Mouse (Mus musculus): Measurements from ENCODE around the gene Arid5b.

Gene Arid5b

DNA sequence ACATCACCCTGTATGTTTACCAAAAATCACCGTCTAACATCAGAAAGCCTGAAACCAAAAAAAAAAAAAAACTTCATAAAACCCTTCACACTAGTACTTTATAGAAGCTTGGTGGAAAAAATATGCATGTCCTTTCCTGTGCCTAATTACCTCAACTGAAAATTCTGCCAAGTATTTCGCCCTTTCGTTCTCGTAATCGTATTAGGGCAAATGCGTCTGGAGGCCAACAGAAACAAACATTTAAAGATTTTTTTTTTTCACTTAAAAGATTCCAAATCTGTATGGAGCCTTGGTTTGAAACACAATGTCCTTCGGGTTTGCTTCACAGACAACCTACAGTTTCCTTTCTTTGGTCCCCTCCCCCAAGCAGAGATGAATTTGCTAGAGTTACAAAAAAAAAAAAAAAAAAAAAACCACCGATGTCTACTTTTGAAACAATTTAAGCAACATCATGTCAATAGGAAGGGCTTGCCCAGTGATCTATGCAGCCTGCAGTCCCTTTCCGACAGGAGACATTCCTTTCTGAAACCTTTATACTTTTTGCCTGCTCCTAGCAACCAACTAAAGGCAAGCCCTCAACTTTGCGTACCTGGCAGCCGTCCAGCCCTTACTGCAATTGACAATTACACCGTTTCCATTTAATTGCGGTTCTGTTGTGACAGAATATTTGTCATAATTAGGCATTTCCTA, 86.7 kb downstream of the Arid5b start:
- DNase-seq: peak; percentile 75 to 79

DNA sequence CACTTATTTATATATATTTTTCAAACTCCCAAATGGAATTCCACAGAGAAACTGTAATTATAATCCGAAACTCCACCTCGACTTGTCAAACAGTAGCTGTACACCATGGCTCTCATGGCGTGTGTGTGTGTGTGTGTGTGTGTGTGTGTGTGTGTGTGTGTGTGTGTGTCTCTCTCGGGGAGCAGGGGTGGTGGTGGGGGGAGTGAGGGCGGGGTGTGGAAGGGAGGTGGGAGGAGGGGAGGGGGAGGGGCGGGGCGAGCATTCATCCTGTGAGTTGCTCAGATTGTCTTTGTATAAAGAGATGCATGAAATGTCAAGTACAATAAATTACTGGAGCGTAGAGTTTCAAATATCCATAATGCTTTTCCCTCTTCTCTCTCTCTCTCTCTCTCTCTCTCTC, 87.4 kb downstream of the Arid5b start:
- no peak for DNase-seq

DNA sequence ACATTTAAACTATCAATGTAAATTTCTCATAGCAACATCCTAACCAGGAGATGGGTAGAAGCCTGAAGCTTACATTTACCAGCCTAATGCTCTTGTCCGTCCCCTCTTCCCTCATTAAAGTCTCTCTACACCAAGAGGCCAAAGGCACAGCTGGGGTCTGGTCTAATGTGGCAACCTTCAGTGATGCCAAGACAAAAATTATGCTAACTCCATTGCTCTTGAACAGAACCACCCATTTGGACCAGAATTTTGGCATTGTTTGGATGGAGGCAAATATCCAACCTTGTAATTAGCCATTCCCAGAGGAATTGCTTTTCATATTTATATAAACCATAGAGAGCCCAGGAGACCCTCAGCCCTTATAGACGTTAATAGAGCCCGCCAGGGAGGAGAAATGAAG, 88.7 kb downstream of the Arid5b start:
- no peak for DNase-seq

DNA sequence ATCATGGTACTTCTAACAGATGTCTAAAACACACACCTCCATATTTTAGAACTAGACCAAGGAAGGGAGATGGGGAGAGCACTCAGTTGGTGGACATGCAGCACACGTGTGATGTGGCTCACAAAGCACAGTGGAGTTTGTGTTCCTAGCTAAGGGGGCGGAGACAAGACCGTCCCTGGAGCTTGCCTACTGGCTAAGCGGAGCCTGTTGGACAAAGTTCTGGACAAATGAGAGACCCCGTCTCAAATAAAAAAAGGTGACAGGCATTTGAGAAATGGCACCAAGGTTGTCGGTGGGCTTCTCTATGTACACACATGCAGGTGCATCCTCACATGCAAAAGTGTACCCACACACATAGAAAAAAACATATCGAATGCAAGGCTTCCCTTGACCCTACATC, 95.4 kb downstream of the Arid5b start:
- no peak for DNase-seq

DNA sequence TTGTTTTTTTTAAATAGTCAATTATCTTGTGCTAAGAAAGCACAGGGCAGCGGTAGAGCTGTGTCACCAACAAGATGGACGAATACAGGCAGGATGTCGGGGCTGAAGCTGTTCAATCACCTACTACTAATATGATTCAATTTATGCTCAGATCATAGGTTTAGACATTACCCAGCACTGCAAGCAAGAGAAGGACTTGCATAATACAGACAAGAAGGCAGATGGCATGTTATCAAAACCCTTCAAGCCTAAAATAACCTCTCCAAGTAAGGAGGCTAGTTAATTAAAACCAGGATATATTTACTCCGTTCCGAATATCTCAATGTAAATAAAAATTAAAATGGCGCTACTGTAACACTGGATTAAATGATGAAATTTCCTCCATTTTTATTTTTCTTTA, 96.3 kb downstream of the Arid5b start:
- DNase-seq: no peak

- no peak for DNase-seq
Measured at GRCm38 (mm10) chr10:68181156-68181555, 97.4 kb downstream of the Arid5b start.

DNA sequence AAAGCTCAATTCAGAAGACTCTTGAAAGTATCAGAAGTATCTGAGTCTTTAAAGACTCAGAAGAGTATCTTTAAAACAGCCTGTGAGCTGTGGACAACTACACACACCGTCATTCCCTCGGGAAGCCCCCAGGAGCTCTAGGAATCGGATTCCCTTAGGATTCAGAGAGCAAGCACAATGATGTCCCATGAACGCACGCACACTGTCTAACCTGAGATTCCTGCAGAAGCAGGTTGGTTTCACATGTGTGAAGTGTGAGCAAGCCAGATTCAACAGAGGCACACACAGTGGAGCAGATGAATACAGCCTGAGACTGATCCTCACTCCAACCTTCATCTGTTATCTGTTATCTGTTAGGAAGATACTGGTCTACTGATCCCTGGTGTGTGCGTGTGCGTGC, 97.8 kb downstream of the Arid5b start:
- DNase-seq: no peak

- DNase-seq: peak in 1 of 2 experiments; percentile 40
Measured at GRCm38 (mm10) chr10:68180151-68180550, 98.4 kb downstream of the Arid5b start.

DNA sequence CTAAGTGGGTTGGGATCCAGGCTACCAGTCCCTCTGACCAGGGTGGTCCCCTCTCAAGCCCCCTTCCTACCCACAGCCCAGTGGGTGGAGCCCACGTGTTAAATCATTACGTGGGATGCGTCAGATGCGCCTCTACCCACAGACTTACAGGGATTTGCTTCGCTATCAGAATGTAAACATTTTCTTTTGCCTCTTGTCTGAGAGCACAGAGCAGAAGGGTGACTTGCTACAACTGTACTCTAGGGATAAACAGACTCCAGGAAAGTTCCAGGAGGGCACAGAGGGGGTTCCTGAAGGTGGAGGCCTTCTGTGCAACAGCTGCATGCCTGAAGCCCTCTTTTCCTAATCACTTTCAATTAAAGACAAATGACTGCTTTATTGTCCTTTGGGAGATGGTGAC, 98.8 kb downstream of the Arid5b start:
- DNase-seq: no peak

DNA sequence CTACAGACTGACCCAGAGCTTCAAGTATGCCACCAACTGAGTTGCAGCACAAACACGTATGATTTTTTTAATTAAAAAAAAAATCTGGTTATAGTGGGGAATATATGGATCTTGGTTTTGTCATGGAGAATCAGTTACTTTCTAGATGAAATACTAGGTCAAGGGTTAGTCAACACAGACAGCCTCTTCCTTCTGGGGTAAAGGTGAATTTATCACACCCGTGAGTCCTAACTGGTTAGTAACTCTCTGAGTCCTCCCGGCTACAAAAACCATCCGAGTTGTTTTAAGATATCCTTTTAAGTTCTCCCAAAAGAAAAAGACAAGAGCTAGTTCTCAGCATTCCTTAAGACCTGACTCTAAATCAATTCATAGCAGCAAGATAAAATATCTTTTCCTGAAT, 99.2 kb downstream of the Arid5b start:
- DNase-seq: no peak

- no peak for DNase-seq
Measured at GRCm38 (mm10) chr10:68177697-68178485, 100.6 kb downstream of the Arid5b start.

DNA sequence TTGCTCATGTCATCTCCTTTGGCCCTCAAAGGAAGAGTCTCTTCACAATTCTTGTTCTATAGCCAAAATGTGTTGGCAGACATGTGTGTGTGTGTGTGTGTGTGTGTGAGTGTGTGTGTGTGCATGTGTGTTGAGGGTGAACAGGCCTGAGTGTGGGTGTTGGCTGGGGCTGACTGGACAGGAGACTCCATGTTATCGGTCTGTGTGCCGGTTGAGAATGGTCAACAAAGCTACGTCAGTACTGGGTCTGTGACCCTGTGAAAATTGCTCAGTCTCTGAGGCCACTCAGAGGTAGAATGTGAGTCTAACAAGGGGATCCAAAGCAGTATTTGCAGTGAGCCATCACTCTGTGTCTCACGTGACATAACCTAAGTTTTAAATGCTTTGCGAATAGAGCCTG, 102.7 kb downstream of the Arid5b start:
- no peak for DNase-seq

- DNase-seq: no peak
Measured at GRCm38 (mm10) chr10:68173634-68174033, 104.9 kb downstream of the Arid5b start.

GRCm38 (mm10) chr10:68172906-68173305, 105.6 kb downstream of the Arid5b start:
- DNase-seq: no peak

DNA sequence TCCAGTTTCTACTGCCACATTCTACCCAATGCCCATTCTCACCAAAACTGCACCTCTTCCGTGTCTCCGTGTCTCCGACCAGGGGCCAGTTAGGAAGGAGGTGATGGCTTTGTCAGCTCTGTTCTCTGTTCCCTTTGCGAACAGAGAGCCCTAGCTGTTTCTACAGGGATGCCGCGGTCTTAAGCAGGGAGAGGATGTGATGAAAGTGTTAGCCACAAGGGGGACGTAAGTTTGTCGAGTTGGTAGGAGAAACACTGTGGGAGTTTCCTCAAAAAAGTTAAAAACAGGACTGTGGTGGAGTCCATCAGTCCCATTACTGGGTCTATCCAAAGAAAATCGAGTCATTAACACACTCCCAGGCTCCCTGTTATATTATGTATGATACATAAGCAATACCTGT, 106.6 kb downstream of the Arid5b start:
- DNase-seq: no peak

- no peak for DNase-seq
Measured at GRCm38 (mm10) chr10:68168613-68169012, 109.9 kb downstream of the Arid5b start.

DNA sequence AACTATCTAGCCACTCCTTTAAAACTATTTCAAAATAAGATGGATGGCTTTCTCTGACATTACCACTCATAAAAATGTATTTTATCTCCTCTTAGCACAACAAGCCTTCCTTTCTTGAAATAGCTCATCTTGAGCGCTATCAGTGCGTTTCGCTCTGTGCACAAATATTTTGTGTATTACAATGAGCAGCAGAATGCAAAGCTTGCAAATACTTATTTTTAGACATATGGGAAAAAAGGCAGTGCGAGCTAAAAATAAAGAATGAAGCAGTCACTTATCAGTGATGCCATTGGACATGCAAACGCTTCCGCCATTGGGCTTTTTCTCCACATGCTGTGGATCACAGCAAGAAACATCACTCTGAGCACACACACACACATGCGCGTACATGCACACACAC, 110.4 kb downstream of the Arid5b start:
- no peak for DNase-seq

DNA sequence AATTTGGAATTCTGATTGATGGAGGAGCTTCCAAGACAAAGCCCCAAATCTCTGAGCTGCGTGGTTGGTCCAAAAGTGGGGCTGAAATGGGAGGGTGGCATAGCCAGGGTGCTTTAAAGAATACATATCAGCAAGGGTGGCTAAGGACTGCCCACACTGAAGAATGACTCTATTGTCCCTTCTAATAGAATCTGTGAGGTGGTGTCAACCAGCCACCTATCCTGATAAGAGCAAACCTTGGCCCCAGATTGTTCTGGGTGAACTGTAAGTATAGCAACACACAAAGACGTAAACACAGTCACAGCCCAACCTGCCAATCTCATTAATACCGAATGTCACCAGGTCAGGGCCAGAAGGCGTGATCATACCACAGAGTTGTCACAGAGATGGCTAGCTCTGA, 111.4 kb downstream of the Arid5b start:
- DNase-seq: no peak

DNA sequence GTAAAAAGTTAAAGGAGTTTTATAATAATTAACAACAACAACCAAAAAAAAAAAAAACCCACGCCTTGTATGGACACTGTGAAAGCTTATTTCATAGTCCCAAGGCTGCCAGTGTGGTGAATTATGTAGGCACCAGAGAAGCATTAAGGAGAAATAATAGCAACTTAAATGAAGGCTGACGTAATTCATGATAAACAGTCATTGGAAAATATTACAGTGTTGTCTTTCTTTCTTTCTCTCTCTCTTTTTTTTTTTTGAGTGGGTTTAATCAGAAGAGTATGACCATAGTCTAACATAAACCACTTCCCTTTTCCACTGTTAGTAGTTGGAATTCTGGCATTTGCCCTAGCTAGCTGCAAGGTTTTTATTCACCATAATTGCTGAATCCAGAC, 111.8 kb downstream of the Arid5b start:
- no peak for DNase-seq

- DNase-seq: peak; percentile 44 to 72
Measured at GRCm38 (mm10) chr10:68165709-68166694, 112.5 kb downstream of the Arid5b start.

DNA sequence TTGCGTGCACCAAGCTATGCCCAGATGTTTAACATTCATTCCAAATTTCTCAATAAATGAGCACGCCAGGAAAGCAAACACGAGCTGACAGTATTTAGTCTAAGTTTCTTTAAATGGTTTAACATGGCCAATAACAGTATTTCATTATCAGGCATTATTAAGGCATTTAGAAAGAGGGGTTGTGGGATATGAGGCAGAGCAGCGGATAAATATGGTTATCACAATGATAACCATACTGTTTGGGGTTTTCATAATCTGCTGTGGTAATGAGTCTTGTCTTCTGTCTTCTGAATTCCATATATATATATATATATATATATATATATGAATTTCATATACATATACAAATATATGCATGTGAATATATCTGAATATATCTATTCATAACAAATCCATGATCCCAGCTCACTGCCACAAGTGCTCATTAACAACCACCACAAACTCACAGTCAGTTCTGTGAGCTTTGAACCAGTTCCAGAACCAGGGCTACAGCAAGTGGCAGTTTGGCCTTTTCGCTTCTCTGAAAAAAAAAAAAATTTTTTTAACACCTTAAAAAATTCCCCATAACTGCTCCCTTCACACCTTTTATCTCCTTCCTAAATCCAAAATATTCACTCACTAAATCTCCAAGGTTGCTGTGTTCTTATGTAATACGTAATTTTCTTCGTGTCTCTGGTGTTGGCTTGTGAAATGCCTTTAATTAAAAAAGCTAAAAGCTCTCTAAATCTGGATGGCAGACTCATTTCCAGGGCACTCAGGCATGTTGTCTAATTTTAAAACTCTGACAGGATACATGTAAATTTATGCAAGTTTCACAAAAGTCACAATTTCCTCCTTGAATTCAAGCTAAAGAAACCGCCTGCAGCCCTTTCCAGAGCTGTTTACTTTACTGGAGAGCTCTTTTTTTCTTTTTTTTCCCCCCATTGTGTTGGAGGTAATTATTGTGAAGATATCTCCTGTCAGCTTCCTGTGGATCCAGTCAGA, 113.5 kb downstream of the Arid5b start:
- no peak for DNase-seq

GRCm38 (mm10) chr10:68164137-68164536, 114.4 kb downstream of the Arid5b start:
- DNase-seq: no peak

Data from kidney, postnatal 25 days (tissue).